Mouse (Mus musculus): ENCODE measurements around the gene Tesmin. TPM values are rescaled to one million over a fixed set of nuclear protein-coding genes. Genes with fewer than 3 reads are reported as not detected.
A peak's percentile ranks its signal among the peaks of the same experiment; 100 is the strongest.

Gene Tesmin
- under 1 TPM in 1 of 2 experiments, not detected in 1; 0.14 TPM for total RNA-seq (2021)
- long read RNA-seq, experiment 1, partial matches to known transcripts: 0 of 1 reads
- long read RNA-seq, experiment 1, other reads (novel, unspliced or antisense): 1 of 1 reads
- long read RNA-seq, experiment 2: 0 reads

DNA sequence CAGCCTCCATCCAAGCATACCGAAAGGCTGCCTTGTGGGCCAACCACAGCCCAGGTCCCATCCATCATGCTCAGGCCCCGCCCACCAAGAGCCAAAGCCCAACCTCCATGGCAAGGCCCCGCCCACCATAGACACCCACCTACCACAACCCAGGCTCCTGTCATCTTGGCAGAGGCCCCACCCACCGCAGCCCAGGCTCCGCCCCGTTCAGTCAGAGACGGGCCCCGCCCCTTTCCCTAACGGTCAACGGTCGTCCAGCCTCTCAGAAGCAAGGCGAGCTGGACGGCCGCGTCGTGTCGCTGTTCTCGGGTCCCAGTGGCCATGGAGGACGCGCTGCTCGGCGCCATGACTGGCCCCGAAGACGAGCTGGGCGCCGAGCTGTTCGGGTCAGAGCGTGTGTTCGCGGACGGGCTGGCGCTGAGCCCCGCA lies at the start of gene Tesmin:
Gene Tesmin, plus strand, starts transcription at position 229 of the 429 bp plus-strand sequence.
- peak; percentile 51 to 55 for DNase-seq (ENCODE audit: low spot score in 2 of 2)

DNA sequence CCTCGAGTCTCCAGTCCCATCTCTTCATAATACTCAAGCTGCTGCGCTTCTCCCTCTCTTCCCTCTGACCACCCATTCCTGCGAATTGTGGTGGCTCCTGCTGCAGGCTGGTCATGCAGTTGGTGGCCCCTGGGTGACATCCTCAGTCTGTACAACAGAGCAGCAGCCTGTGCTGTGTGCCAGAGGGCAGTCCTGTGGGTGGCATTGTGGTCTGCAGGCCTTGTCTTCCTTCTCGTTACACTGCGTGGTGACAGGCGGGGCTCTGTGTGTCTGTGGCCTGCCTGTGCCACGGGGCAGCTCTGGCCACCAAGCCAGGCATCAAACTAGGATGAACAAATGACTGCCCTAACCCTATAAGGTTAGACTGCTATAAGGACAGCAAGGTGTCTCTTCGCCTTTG lies 49.5 kb upstream of the Tesmin start:
- DNase-seq (ENCODE audit: low spot score in 2 of 2): no peak

DNA sequence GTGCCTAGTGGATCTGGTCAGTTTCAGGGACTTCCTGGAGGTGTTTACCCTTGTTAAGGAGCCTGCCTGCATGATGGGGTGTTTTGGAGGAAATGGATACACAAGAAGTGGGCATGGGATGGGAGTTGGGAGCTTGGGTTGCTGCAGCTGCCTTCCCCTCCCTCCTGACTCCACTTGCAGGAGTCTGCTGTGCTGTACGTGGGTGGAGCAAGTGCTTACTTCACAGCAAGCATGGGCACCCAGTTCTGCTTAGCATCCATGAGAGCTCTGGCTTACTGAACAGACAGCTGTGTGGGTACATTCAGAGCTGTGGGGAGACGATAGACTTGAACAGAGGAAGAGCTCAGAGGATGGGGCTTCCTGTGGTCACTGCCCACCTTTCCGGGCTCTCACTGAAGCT lies 47.6 kb upstream of the Tesmin start:
- peak; percentile 35 to 37 for DNase-seq (ENCODE audit: low spot score in 2 of 2)

GRCm38 (mm10) chr19:3343929-3344328 lies 44.7 kb upstream of the Tesmin start:
- no peak for DNase-seq (ENCODE audit: low spot score in 2 of 2)

DNA sequence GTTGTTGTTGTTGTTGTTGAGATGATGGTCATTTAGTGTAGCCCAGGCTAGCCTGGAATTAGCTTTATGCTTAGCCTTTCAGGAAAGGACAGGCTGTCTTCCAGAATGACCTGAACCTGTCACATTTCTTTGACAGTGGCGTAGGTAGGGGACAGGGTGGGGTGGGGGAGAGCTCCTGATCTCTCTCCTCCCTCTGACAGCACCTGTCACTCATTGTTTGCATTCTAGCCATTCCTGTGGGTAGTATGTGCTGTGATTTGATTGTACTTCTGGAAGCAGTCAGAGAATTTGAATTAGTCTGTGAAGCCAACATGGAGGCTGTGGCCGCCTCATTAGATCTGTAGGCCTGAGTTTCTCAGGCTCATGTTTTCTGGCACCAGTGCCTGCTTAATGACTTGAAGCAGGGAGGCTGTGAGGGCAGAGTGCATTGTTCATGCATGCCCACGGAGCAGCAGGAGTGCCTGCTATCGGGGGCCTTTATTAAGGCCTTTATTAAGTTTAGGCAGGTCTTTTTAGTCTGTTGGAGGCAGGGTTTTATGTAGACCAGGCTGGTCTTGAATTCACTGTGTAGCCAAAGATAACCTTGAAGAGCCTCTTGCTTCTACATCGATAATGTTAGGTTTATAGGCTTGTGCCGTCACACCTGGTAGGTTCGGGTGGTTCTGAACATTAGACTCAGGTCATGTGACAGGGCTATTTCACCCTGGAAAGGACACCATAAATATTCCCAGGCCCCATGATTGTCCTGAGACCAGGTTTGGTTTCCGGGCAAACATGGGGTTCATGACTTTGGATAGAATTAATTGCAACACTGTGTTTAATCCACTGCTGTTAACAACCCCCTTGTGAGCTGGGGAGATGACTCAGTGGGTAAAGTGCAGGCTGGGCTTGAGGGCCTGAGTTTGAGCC lies 43.8 kb upstream of the Tesmin start:
- DNase-seq (ENCODE audit: low spot score in 2 of 2): no peak

DNA sequence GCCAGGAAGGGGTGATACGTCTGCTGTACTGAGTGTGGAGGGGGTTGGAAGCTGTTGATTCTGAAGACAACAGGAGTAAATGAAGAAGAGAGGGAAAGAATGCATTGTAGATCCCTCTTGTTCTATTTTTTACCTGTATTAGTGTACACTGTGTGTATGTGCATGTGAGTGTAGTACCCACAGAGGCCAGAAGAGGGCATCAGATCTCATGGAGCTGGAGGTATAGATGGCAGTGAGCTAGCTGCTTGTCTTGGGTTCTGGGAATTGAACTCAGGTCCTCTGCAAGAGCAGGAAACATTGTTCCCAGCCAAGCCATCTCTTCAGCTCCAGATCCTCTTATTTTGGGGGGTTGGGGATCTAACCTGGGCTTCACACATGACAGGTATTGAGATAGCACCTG lies 40.9 kb upstream of the Tesmin start:
- no peak for DNase-seq (ENCODE audit: low spot score in 2 of 2)

GRCm38 (mm10) chr19:3353415-3354111 lies 35.1 kb upstream of the Tesmin start:
- no peak for DNase-seq (ENCODE audit: low spot score in 2 of 2)

GRCm38 (mm10) chr19:3355096-3355495 lies 33.6 kb upstream of the Tesmin start:
- DNase-seq (ENCODE audit: low spot score in 2 of 2): no peak

DNA sequence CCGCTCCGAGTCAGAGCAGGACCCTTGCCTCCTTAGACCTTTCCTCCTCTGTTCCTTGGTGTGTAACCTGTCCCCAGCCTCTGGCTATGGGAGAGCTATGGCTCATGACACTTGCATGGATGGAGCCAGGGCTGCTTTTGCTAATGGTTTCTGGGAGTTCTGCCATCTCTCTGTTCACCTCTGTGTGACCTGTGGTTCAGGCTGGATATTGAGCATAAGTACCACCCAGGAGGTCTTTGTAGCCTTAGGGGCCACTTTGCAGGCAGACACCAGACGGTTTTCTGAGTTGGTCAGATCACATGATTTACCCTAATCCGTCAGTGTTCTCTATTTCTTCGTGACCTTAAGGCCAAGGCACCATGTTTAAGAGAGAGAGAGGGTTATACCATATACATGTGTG lies 32.1 kb upstream of the Tesmin start:
- DNase-seq (ENCODE audit: low spot score in 2 of 2): no peak

DNA sequence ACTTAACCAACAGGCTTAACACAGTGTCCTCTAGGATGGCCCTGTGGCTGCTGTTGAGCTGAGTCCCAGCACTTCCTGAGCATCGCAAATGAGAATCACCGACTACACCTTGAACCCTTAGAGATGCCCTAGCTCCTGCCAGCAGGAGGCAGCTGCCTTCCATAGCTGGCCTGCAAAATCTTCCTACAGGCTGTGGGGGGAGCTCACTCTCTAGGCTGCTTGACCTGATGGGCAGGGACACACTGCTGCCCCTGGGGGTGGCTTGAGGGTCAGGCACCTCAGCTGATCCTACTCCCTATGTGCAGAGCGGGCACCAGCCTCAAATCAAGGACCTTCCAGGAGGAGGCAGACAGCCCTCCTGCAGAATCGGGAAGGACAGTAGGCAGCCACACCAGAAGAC lies 31.0 kb upstream of the Tesmin start:
- DNase-seq (ENCODE audit: low spot score in 2 of 2): no peak

GRCm38 (mm10) chr19:3359841-3360588 lies 28.6 kb upstream of the Tesmin start:
- DNase-seq (ENCODE audit: low spot score in 2 of 2): peak in 1 of 2 experiments; percentile 5

GRCm38 (mm10) chr19:3363510-3363909 lies 25.1 kb upstream of the Tesmin start:
- DNase-seq (ENCODE audit: low spot score in 2 of 2): no peak

DNA sequence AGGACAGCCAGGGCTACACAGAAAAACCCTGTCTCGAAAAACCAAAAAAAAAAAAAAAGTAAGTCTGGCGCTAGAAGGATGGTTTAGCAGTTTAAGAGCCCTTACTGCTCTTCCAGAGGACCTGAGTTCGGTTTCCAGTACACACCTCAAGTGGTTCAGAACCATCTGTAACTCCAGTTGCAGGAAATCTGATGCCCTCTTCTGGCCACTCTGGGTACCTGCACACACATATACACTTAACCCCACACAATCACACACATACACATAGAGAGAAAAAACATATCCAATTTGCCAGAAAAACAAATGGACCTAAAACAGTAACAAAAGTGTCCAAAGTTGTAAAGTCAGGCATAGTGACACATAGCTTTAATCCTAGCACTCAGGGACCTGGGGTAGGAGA lies 23.6 kb upstream of the Tesmin start:
- DNase-seq (ENCODE audit: low spot score in 2 of 2): no peak

- no peak for DNase-seq (ENCODE audit: low spot score in 2 of 2)
These were observed 20.4 kb upstream of the Tesmin start for GRCm38 (mm10) chr19:3368276-3368675.

- no peak for DNase-seq (ENCODE audit: low spot score in 2 of 2)
These were observed 15.3 kb upstream of the Tesmin start for GRCm38 (mm10) chr19:3373380-3373779.

DNA sequence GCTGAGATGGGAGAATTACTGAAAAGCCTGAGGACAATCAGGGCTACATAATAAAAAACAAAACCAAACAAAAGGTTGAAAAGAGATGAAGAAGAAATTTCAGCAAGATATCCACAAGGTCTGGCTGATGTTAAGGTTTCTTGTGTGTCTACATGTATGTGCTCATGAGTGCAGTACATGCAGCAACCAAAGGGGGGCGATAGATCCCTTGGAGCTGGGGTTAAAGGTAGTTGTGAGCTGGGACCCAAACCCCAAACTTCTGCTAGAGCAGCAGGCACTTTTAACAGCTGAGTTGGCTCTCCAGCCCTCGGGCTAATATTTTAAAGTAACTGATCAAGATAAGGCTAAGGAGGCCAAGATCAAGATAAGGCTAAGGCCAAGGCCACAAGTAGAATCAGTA lies 14.6 kb upstream of the Tesmin start:
- DNase-seq (ENCODE audit: low spot score in 2 of 2): no peak

- DNase-seq (ENCODE audit: low spot score in 2 of 2): no peak
These were observed 12.6 kb upstream of the Tesmin start for GRCm38 (mm10) chr19:3375945-3376495.

DNA sequence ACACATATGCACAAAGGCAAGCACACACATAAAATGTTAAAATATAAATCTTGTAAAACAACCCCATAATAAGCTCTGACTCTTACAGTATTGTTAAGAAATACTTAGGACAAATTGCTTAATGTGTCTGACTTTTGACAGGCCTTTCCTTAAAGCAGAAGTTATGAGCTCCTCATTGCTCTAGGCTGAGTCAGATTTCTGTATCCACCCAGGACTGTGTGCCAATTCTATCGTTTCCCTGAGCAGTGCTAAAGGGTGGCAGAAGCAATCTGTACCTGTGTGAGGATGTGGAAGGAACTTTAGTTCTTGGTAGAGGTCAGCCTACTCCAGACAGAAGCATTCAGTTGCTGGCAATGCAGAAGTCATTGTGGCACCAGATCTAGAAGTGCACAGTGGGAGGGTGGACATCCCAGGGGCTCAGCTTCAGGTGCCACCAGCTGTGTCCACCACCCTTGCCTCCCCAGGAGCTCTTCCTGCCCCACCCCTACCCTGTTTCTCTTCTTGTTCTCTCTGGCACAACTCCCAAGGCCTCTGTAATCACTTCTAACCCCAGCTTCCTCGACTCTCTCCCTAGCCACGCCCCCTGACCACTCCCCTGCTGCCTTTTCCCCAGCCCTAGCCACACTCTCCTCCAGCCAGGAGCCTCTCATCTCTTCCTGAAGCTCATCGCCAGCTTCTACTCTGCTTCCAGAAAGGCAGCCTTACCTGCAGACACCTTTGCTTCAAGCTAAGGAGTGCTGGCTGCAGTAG lies 11.5 kb upstream of the Tesmin start:
- DNase-seq (ENCODE audit: low spot score in 2 of 2): no peak

DNA sequence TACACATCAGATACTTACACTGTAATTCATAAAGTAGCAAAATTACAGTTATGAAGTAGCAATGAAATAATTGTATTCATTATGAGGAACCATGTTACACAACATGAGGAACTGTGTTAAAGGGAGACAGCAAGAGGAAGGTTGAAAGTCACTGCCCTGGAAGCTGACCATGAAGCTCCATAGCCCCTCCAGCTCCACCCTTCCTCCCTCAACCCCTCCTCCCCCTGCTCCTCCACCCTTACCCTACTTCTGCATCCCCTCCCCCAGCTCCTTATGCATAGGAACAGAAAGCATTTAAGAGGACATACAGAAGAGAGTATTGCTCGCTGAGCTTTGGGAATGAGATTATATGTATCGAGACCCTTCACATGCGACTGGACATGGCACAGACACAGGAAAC lies 10.0 kb upstream of the Tesmin start:
- no peak for DNase-seq (ENCODE audit: low spot score in 2 of 2)

GRCm38 (mm10) chr19:3388061-3388460 lies 596 bp upstream of the Tesmin start:
- DNase-seq (ENCODE audit: low spot score in 2 of 2): no peak
